Mouse (Mus musculus) cortical plate, adult 2 months (tissue): ENCODE results near the gene Ppp1r27.

Experiments used
- CTCF ChIP-seq: fragments of 200-500 bp; IDR thresholded peaks from 2 replicates; pipeline ENCODE4 v1.5.1; 2011; ENCODE audit warnings: mild to moderate bottlenecking, control low read depth, low read length; ENCODE audit not compliant: insufficient read depth; ENCODE audit errors: extremely low read depth
- POLR2A ChIP-seq: fragments of 200-500 bp; IDR thresholded peaks from 2 replicates; pipeline ENCODE4 v1.6.1; 2011; ENCODE audit warnings: mild to moderate bottlenecking, low read length, control low read depth; ENCODE audit not compliant: insufficient read depth; ENCODE audit errors: extremely low read depth

DNA sequence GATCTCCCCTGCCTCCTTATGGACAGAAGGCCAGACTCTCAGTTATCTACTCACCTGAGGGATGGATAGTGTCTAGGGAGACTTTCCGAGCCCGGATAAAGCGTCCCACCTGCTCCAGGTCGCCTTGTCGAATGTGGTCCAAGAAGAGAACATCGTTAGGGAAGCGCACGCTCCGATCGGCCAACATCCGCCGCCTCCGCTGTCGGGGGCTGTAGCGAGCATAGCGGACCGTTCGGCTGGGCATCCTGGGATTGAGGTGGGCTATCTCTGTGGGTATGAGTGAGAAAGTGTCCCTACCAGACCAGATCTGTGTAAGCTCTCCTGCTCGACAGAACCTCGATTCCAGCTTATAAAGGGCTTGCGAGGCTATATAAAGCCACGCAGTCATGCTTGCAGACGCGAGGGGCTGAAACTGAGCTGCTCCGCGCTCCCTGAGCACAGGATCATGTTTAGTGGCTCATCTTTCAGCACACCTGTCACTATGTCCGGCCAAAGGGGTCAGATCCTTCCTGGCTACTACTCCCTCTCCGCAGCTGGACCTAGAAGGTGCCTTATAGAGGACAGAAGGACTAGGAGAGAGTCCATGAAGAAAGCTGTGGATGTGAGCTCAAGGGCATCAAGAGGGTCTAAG is at the start of gene Ppp1r27:
- TF ChIP-seq POLR2A (no peak), CTCF (no peak)
